Mouse (Mus musculus) fat pad, adult 2 months (tissue): ENCODE measurements around the gene Cdh24.
"Not testable (repeated sequence)": the region's sequence is repeated elsewhere in the genome, so short reads cannot be mapped to it uniquely, and the experiment has no call there.

Experiments used
- DNase-seq: peaks from one replicate; pipeline ENCODE4 v3.0.0-alpha.2; 2011; ENCODE audit warnings: low read depth, low spot score; ENCODE audit errors: extremely low read depth

The Cdh24 gene

GRCm38 (mm10) chr14:54643011-54643410 lies 1.8 kb upstream of the Cdh24 start:
- DNase-seq: no peak

GRCm38 (mm10) chr14:54642224-54642944 lies 1.2 kb upstream of the Cdh24 start:
- no peak for DNase-seq

GRCm38 (mm10) chr14:54640946-54641304 lies 239 bp downstream of the Cdh24 start, which contains the start of gene Gm17606:
Gm17606 (plus strand) TSS chr14:54640952.
- no peak for DNase-seq

GRCm38 (mm10) chr14:54640121-54640520 lies 1.0 kb downstream of the Cdh24 start:
- no peak for DNase-seq

- DNase-seq: no peak
Measured at GRCm38 (mm10) chr14:54638210-54638609, 3.0 kb downstream of the Cdh24 start.

- DNase-seq: no peak
Measured at GRCm38 (mm10) chr14:54636954-54637353, 4.2 kb downstream of the Cdh24 start.

GRCm38 (mm10) chr14:54634182-54634581 lies 7.0 kb downstream of the Cdh24 start:
- DNase-seq: no peak

GRCm38 (mm10) chr14:54632252-54632651 lies 8.9 kb downstream of the Cdh24 start:
- no peak for DNase-seq

- no peak for DNase-seq
Measured at GRCm38 (mm10) chr14:54631240-54631599, 9.9 kb downstream of the Cdh24 start.

GRCm38 (mm10) chr14:54630583-54631239 lies 10.5 kb downstream of the Cdh24 start:
- DNase-seq: no peak

- DNase-seq: no peak
Measured at GRCm38 (mm10) chr14:54629797-54630196, 11.4 kb downstream of the Cdh24 start.

GRCm38 (mm10) chr14:54628103-54628502 lies 13.1 kb downstream of the Cdh24 start:
- no peak for DNase-seq

GRCm38 (mm10) chr14:54624976-54625375 lies 16.2 kb downstream of the Cdh24 start:
- DNase-seq: no peak

GRCm38 (mm10) chr14:54623334-54623733 lies 17.8 kb downstream of the Cdh24 start:
- no peak for DNase-seq

GRCm38 (mm10) chr14:54621133-54621532 lies 20.0 kb downstream of the Cdh24 start, which contains the start of gene Psmb11:
Psmb11 (plus strand) TSS chr14:54621433.
- no peak for DNase-seq

- peak; percentile 47 for DNase-seq
Measured at GRCm38 (mm10) chr14:54617897-54618365, 23.2 kb downstream of the Cdh24 start, which contains the start of gene Psmb5. Psmb5 (minus strand) TSS chr14:54618022.

GRCm38 (mm10) chr14:54617152-54617896 lies 23.8 kb downstream of the Cdh24 start:
- DNase-seq: no peak

GRCm38 (mm10) chr14:54616226-54616825 lies 24.8 kb downstream of the Cdh24 start:
- DNase-seq: peak; percentile 28

GRCm38 (mm10) chr14:54614130-54614529 lies 27.0 kb downstream of the Cdh24 start:
- DNase-seq: not testable (repeated sequence)

- DNase-seq: no peak
Measured at GRCm38 (mm10) chr14:54610648-54611047, 30.5 kb downstream of the Cdh24 start.

- no peak for DNase-seq
Measured at GRCm38 (mm10) chr14:54609962-54610361, 31.2 kb downstream of the Cdh24 start.
